Mouse (Mus musculus): ENCODE results near the gene Ldlr. TPM values are rescaled to one million over a fixed set of nuclear protein-coding genes. Genes with fewer than 3 reads are reported as not detected.

Gene Ldlr
- polyA plus RNA-seq, 1 experiment: 36.5 TPM

DNA sequence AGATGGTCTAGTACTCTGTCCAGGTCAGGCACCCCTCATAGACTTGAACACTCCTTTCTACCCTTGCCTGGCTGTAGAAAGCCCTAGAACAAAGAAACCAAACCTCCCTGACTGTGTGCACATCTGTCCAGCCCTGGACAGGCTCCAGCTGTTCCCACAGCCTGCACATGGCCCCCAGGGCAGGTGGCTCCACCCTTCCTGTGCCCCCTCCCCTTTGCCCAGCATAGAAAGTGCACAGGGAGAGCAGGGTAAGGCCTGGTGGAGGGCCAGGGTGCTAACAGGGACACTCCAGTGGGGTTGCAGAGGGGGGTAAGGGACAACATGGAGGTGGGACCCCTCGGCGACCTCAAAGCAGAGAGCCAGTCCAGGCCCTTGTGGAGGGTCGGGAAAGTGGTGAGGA, 73.0 kb downstream of the Ldlr start:
- H3K4me1 ChIP-seq (ENCODE audit: control insufficient read depth, insufficient read depth, low read length): peaks cover 23% of the 10 kb centered on the region
- H3K27ac ChIP-seq (ENCODE audit: insufficient read depth, low read depth, low read length): no peak overlapping the region

DNA sequence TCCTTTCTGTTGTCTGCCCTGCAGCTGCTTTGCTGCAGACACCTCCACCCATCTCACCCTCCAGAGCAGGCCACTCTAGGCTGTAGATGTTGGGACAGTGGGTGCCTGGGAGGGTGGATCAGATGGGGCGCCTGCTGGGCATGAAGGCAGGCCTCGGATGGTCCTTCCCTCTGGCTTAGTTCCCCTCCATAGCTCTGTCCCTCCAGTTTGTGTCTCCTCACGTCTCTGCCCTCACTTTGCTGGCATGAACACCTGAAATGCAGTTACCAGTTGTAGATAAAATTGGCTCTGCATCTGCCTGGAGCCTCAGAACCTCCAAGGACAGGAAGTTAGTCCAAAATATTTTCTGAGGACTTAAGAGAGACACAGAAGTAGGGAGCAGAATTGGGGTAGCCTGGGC, 73.6 kb downstream of the Ldlr start:
- TF ChIP-seq POLR2A (IDR thresholded peaks at IDR 0.05; ENCODE audit: borderline replicate concordance, low read depth, low read length): no peak
- no peak for TF ChIP-seq CTCF (IDR thresholded peaks at IDR 0.05; ENCODE audit: low read depth, low read length)
- no peak overlapping the region for H3K27ac ChIP-seq (ENCODE audit: insufficient read depth, low read depth, low read length)
- peaks cover 23% of the 10 kb centered on the region for H3K4me1 ChIP-seq (ENCODE audit: control insufficient read depth, insufficient read depth, low read length)
- H3K4me3 ChIP-seq (ENCODE audit: insufficient read depth, low read length): no peak overlapping the region

More for the DNA sequence above, 73.0 kb downstream of the Ldlr start:
- TF ChIP-seq POLR2A (IDR thresholded peaks at IDR 0.05; ENCODE audit: borderline replicate concordance, low read depth, low read length): no peak
- TF ChIP-seq CTCF (IDR thresholded peaks at IDR 0.05; ENCODE audit: low read depth, low read length): no peak
- no peak overlapping the region for H3K4me3 ChIP-seq (ENCODE audit: insufficient read depth, low read length)

DNA sequence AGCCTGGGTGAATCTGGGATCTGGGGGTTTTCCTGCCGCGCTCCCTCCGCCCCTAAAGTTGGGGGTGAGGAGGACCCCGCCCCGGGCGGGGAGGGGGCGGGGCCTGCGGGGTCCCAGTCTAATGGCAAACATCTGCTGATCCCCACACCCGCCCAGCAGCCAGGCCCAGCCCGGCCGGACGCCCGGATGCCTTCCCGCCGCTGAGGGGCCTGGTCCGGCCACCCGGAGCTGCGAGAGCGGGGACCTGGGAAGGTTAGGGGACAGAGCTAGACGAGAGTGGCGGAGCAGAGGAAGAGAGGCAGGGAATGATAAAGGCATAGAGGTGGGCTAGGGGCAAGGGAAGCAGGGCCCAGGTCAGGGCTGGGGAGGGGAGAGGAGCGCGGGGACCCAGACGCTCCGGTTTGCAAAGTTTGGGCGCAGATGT, 74.7 kb downstream of the Ldlr start:
- TF ChIP-seq POLR2A (IDR thresholded peaks at IDR 0.05; ENCODE audit: borderline replicate concordance, low read depth, low read length) (no peak), CTCF (IDR thresholded peaks at IDR 0.05; ENCODE audit: low read depth, low read length) (no peak)
- H3K27ac ChIP-seq (ENCODE audit: insufficient read depth, low read depth, low read length): no peak overlapping the region
- peaks cover 15% of the 10 kb centered on the region for H3K4me1 ChIP-seq (ENCODE audit: control insufficient read depth, insufficient read depth, low read length)
- peak overlapping the region; percentile 86 for H3K4me3 ChIP-seq (ENCODE audit: insufficient read depth, low read length)

DNA sequence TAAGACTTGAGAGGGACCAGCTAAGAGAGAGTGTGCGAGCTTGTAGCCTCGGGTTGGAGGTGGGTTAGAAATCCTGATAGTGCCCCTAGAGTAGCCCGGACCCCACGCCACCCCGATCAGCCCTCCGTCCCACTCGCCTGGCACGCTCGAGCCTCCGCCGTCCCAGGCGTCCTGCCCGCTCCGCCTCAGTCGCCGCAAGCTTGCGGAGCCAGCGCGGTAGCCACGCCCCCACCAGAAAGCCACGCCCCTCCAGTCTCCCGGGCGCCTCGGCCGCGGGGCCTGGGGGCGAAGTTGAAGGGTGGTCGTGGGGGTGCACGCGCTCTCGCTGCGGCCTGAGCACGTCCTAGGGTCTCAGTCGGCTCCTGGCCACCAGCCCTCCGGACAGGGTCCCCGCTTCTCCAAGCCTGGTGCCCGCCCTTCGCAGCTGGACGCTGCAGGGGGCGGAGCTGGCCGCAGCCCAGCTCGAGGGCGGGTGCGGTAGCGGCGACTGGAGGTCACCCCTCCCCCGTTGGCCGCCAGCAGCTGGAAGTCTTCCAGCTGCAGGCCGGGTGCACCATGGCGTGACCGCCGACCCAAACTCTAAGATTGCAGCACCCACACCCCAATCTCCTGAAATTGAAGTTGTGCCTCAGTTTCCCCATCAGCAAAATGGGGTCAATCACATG, 75.2 kb downstream of the Ldlr start, which contains the start of gene Kank2:
TSS of gene Kank2 (minus strand) at position 400 of the 665 bp plus-strand sequence.
- Histone ChIP-seq H3K27ac (ENCODE audit: insufficient read depth, low read depth, low read length) (0 out of 2 replicates have a peak within 1 kb of the TSS, but pooled peaks have one; percentile 12), H3K4me1 (ENCODE audit: control insufficient read depth, insufficient read depth, low read length) (peaks cover 14% of the 10 kb centered on the region), H3K4me3 (ENCODE audit: insufficient read depth, low read length) (peak within 1 kb of the TSS; percentile 86)
- no peak for TF ChIP-seq POLR2A (IDR thresholded peaks at IDR 0.05; ENCODE audit: borderline replicate concordance, low read depth, low read length)
- no peak for TF ChIP-seq CTCF (IDR thresholded peaks at IDR 0.05; ENCODE audit: low read depth, low read length)

DNA sequence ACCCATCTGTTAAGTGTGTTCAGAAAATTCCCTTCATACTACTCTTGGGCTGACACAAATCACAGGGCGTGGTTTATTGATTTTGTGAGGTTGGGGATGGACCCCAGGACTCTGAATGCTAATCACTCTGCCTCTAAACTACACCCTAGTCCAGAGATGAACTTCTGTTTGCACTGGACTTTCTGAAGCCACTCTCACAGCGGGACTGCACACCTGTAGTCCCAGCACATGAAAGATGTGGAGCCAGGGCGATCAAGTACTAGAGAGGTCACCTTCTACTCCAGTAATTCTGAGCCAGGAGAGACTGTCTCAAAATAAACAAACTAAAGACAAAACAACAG, 75.7 kb downstream of the Ldlr start:
- TF ChIP-seq POLR2A (IDR thresholded peaks at IDR 0.05; ENCODE audit: borderline replicate concordance, low read depth, low read length): no peak
- no peak for TF ChIP-seq CTCF (IDR thresholded peaks at IDR 0.05; ENCODE audit: low read depth, low read length)
- Histone ChIP-seq H3K27ac (ENCODE audit: insufficient read depth, low read depth, low read length) (no peak overlapping the region), H3K4me1 (ENCODE audit: control insufficient read depth, insufficient read depth, low read length) (peaks cover 17% of the 10 kb centered on the region), H3K4me3 (ENCODE audit: insufficient read depth, low read length) (peak overlapping the region; percentile 86)

Other genes with a start within 250 kb of the Ldlr start
- gene Tmed1, start 213.2 kb upstream of the Ldlr start, polyA plus RNA-seq (2012; ENCODE audit: insufficient read depth, insufficient read length, missing spikeins): 11.3 and 11.8 TPM in 2 replicates
- 156 and 179 TPM in 2 replicates for gene AB124611, start 197.3 kb upstream of the Ldlr start, polyA plus RNA-seq (2012; ENCODE audit: insufficient read depth, insufficient read length, missing spikeins)
- 19.1 and 20.5 TPM in 2 replicates for gene Carm1, start 176.6 kb upstream of the Ldlr start, polyA plus RNA-seq (2012; ENCODE audit: insufficient read depth, insufficient read length, missing spikeins)
- gene Timm29, start 130.8 kb upstream of the Ldlr start, polyA plus RNA-seq (2012; ENCODE audit: insufficient read depth, insufficient read length, missing spikeins): 15.5 and 16.4 TPM in 2 replicates
- gene Yipf2, start 130.7 kb upstream of the Ldlr start, polyA plus RNA-seq (2012; ENCODE audit: insufficient read depth, insufficient read length, missing spikeins): 16.1 and 17.9 TPM in 2 replicates
- 43.7 and 49.8 TPM in 2 replicates for gene Smarca4, start 107.3 kb upstream of the Ldlr start, polyA plus RNA-seq (2012; ENCODE audit: insufficient read depth, insufficient read length, missing spikeins)
- 16.6 and 23.2 TPM in 2 replicates for gene Spc24, start 36.8 kb downstream of the Ldlr start, polyA plus RNA-seq (2012; ENCODE audit: insufficient read depth, insufficient read length, missing spikeins)
- 12.2 and 12.3 TPM in 2 replicates for gene Kank2, start 75.3 kb downstream of the Ldlr start, polyA plus RNA-seq (2012; ENCODE audit: insufficient read depth, insufficient read length, missing spikeins)
- not detected in 2 replicates for gene Angptl8, start 112.0 kb downstream of the Ldlr start, polyA plus RNA-seq (2012; ENCODE audit: insufficient read depth, insufficient read length, missing spikeins)
- 8.7 and 16.2 TPM in 2 replicates for gene Dock6, start 129.2 kb downstream of the Ldlr start, polyA plus RNA-seq (2012; ENCODE audit: insufficient read depth, insufficient read length, missing spikeins)
- gene Rab3d, start 194.7 kb downstream of the Ldlr start, polyA plus RNA-seq (2012; ENCODE audit: insufficient read depth, insufficient read length, missing spikeins): 26.9 and 32.4 TPM in 2 replicates
- gene Ccdc159, start 204.0 kb downstream of the Ldlr start, polyA plus RNA-seq (2012; ENCODE audit: insufficient read depth, insufficient read length, missing spikeins): 4.3 and 5.1 TPM in 2 replicates
- gene Tmem205, start 204.1 kb downstream of the Ldlr start, polyA plus RNA-seq (2012; ENCODE audit: insufficient read depth, insufficient read length, missing spikeins): 57.2 and 63.0 TPM in 2 replicates
- gene Plppr2, start 213.6 kb downstream of the Ldlr start, polyA plus RNA-seq (2012; ENCODE audit: insufficient read depth, insufficient read length, missing spikeins): 5.8 and 6.0 TPM in 2 replicates
- 4.2 and 5.7 TPM in 2 replicates for gene Swsap1, start 232.3 kb downstream of the Ldlr start, polyA plus RNA-seq (2012; ENCODE audit: insufficient read depth, insufficient read length, missing spikeins)
- gene Epor, start 240.0 kb downstream of the Ldlr start, polyA plus RNA-seq (2012; ENCODE audit: insufficient read depth, insufficient read length, missing spikeins): 1.1 and 1.4 TPM in 2 replicates

Data from bone marrow macrophage, adult 2 months (primary cell).